Mouse (Mus musculus) G1E-ER4 (cell line): ENCODE data around the gene Umodl1. TPM values are rescaled to one million over a fixed set of nuclear protein-coding genes. Genes with fewer than 3 reads are reported as not detected.

ENCODE experiments used
- GATA1 ChIP-seq: IDR thresholded peaks from one replicate; pipeline ENCODE4 v1.8.0; 2012; ENCODE audit warnings: low read length, inconsistent platforms
- polyA plus RNA-seq: library from polyadenylated mRNA; stranded (reverse); fragments of >175 nt; gene quantifications from 2 replicates; pipeline ENCODE4 v1.2.3, GENCODE M21; 2012

Gene Umodl1
- polyA plus RNA-seq, 1 experiment, result not detected

DNA sequence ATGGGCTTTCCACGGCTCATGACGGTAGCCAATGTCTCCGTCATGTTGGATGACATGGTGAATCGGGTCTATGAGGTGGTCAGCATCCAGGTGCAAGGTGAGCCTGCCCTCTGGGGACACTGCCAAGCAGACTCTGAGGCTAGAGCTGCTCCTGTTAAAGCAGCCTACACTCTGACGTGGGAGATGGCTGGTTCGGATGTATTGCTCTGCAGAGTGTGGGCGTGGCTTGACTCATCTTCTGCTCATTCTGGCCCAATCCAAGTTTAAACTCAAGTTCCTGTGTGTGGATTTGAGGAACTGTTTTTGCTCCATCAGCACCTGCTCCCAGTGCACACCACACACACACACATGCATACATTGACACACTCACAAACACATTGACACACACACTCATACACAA lies 17.4 kb downstream of the Umodl1 start:
- no peak for TF ChIP-seq GATA1

DNA sequence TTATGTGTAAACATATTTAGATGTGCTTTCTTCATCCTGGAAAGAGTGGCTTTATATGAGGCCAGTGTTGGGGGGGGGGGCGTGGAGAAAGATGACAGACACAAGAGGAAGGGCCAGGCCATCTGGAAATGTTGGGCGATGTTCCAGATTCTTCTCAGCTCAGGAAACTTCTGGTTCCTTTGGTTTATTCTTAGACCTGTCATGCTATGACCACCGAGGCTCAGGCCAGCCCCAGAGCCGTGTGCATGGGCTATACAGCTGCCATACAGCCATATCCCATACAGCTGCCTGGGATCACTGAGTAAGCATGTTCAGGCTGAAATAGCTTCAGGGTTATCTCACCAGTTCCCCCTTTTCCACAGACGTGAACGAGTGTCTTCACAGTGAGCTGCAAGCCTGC lies 18.9 kb downstream of the Umodl1 start:
- TF ChIP-seq GATA1, result no peak

DNA sequence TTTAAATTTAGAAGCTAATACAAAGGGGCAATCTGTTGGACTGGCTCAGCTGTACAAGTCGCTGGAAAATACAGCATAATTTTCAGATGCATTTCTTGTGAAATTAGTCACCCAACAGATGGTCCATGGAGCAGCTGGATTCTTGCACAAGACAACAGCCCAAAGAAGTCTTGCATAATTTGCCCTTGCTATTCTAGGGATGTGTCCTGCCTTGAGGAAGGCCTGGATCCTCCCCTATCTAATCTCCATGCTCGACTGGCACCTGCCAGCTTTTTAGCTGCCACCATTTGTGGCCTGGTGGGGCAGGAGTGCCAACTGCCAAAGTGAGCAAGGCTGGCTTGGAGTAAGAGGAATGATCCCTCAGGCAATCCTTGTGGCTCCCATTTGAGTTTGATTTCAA lies 22.9 kb downstream of the Umodl1 start:
- TF ChIP-seq GATA1, result no peak

DNA sequence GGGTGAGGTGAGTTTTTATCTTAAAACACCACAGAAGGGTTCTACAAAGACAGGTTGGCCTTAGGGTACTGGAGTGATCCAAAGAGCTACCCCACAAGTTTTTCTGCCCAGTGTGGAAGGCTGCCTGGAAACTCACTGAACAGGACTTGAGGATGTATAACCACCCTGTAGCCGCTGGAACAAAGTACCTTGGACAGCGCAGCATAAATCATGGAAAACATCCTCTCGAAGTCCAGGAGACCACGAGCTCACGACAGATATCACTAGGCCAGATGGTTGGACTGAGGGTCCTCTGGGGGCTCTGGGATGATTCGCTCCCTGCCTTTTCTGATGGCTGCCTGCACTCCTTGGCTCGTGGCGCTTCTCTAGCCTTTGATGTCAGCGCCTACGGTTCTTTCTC lies 24.1 kb downstream of the Umodl1 start:
- no peak for TF ChIP-seq GATA1

DNA sequence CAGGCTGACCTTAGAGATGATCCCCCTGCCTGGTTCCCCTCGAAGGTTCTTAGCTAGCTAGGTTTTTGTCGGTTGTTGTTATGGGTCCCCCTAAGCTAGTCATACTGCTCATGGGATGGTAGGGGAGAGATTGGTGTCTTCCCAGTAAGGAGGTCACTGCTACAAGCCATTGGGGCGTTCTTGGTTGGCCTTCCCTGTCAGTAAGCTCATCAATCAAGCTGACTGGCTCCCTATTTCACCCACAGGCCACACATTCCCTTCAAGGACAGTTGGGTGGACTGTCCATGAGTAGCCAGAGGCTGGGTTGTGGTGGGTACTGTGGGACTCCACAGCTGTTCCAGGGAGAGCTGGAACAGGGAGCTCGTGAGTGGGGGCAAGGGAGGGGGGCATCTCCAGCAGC lies 29.1 kb downstream of the Umodl1 start:
- no peak for TF ChIP-seq GATA1

DNA sequence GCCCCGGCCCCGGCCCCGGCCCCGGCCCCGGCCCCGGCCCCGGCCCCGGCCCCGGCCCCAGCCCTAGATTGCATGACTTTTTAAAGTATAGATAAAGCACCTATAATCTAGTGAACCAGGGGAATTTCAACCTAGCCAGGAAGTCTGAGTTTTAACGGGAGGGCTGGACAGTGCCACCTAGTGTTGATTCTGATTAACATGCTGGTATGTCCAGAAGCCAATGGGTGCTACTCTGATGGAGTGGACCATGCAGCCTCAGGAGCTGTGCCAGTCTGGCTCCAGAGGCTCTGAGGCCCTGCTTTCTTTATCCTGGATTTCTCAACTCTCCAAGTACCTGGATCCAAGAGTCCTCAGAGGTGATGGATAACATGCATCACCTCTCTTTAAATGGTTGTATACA lies 35.8 kb downstream of the Umodl1 start:
- no peak for TF ChIP-seq GATA1

DNA sequence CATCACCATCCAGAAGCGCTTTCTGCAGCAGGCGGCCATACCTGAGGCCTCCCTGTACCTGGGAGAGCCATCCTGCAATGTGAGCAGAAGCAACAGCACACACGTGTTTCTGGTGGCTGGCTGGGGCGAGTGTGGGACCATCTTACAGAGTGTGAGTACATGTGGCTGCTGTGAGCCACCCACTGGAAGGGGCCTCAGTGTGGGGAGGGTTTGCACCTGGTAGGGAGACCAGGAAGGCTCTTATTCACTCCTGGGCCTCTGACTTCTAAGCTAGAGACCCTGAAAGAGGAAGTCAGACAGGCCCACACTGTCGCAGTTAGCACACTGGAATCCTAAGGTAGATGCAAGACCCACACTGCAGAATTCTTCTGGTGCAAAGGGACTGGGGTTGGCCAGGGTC lies 41.9 kb downstream of the Umodl1 start:
- TF ChIP-seq GATA1, result no peak

DNA sequence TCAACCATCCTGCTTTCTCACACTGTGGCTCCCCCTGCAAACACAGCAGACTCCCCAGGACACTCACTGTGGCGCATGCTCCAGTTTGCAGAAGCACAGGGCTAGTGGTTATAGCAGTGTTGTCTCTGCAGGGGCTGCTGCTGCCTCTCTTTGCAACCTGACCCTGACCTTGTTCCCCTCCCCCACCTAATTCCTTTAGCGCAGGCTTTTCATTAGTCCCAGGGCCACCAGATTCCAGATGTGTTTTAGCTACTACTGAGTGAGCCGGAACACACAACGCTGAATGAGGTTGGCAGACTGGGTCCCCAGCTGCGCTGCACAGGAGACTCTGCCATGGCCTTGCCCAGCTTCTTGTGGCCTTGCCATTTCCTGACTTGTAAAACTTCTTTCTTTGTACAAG lies 46.5 kb downstream of the Umodl1 start:
- no peak for TF ChIP-seq GATA1

DNA sequence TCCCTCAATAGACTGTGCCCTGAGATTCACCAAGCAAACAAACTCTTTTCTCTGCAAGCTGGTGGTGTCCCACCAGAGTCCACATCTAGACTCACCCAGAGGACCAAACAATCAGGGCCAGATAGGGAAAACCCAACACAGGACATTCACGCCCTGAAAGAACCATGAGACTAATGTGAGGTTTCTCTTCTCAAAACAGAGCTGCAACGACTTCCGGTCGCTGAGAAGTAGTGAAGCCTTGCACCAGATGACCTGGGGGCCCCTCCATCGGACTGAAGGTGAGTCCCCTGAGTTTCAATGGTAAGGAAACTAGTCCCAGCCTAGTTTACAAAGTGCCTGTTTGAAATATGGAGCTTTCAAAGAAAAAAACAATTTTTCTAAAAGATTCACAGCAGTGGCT lies 48.2 kb downstream of the Umodl1 start:
- no peak for TF ChIP-seq GATA1

DNA sequence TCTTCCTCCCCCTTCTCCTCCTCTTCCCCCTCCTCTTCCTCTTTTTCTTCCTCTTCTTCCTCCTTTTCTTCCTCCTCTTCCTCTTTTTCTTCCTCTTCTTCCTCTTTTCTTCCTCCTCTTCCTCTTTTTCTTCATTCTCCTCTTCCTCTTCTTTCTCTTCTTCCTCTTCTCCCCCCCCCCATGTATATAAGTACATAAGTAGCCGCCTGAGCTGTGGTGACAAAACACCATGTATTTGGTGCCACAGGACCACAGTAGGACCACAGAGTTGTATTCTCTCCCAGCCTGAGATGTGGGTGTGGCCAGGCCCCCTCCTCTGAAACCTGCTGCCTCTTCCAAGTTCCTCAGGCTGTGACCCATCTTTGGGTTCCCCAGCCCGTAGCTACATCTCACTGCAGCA lies 50.8 kb downstream of the Umodl1 start:
- TF ChIP-seq GATA1, result no peak

DNA sequence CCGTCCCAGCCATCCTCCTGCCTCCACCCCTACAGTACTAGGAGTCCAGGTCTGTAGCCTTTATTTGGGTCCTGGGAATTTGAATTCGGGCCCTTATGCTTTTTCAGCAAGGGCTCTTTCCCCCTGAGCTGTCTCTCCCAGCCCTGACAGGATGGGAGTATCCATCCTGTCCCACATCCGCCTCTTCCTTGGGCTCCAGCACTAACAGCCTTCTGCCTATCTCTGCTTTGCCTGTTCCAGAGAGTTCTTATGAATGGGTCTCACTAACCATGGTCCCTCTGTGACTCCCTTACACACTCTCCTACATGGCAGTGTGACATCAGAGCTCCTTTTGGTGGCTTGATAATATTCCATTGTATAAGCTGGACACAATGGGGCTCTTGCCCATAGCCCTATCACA lies 52.9 kb downstream of the Umodl1 start:
- no peak for TF ChIP-seq GATA1

DNA sequence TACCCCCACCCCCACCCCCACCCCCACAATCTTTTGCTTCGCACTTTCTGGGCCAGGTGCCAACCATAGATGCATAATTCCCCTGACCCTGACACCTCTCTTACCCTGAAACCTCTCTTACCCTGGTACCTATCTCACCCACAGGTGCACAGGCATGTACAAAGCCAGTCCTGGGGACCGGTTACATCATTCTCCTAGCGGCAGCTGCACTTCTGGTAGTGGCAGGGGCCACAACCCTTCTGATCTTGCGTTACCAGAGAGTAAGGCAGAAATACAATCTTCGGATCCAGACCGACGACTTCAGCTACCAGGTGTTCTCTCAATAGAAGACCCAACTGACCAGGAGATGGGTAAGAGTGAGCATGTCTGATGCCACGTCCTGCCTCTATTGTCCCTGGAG lies 54.0 kb downstream of the Umodl1 start:
- TF ChIP-seq GATA1, result no peak

DNA sequence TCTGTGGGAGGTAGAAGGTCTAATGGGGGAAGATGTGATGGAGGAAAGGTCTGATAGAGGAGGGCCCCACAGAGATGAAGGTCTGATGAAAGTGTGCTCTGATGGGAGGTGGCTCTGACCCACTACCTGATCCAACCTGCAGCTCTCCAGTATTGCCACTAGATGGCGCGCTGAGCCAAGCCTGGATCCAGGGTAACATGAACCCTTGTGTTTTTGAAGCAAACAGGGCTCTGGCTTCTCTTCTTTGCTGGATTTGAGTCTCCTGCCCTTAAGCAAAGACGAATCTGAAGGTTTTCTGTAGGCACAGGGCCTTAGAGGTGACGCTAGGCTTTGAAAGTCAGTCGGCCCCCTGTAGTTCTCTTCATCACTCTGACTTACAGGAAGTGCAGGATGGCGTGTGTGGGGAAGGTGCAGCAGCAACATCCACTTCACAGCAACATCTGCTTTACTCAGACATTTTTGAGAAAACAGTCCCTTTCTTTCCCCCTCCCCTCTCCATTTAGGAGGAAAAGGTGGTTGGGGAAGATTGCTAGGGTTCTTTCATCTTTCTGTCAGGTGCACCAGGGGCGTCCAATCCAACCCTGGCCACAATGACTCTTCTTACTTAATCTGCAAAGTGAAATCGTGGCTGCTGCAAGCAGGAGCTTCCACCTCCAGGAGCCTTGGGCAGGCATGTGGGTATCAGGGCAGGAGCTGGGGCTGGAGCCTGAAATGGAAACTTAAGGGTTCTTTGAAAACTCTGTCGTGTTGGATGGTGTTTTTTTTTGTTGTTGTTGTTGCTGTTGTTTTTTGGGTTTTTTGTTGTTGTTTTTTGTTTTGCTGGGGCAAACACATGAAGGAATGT lies 57.3 kb downstream of the Umodl1 start:
- no peak for TF ChIP-seq GATA1

DNA sequence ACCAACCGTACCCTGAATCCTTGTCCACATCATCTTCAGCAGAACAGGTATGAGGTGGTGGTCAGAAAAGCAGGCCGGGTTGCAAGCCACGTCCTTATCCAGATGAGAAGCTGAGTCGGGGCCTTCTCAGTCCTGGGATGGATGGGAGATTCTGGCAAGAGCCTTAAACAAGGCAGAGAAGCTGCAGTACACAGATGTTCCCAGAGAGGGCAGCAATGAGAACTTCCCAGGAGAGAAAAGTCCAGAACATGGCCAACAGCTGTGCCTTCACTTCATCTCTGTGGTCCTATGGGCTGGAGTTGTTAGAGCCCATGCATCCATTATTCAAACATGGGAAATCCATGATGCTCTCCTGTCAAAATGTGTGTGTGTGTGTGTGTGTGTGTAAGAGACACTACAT lies 63.8 kb downstream of the Umodl1 start:
- no peak for TF ChIP-seq GATA1

DNA sequence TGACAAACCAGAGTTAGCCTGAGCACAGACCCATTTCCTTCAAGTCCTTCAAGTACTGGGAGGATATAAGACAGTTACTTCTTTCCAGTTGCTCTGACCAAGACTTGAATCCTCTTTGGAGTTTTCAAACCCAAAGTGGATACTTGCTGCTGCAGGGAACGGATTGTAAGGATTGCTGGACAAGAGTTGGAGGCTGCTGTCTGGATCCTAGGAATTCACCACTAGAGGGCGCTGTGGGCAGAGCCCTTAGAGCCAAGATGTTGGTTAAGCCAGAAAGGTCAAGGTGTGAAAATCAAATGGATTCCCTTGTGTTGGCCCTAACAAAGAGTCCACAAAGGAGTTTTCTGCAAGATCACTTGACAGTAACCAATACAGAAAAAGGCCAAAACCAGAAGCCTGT lies 65.1 kb downstream of the Umodl1 start:
- no peak for TF ChIP-seq GATA1

DNA sequence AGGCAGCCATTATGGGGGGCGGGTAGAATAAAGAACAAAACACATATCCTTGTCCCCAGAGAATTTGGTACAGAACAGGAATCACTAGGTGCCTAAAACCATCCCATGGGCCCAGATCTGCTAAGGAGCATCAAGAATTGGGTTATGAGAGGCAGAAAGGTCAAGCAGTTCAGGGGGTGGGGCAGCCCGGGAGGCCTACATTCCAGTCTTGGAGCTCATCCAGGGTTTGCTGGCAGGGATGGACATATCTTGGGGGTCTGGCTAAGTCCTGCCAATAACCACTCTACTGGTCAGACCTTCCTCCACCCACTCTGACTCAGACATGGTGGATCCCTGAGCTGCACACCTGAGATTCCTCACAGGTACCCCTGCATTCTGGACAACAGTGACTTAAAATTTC lies 65.6 kb downstream of the Umodl1 start:
- no peak for TF ChIP-seq GATA1

DNA sequence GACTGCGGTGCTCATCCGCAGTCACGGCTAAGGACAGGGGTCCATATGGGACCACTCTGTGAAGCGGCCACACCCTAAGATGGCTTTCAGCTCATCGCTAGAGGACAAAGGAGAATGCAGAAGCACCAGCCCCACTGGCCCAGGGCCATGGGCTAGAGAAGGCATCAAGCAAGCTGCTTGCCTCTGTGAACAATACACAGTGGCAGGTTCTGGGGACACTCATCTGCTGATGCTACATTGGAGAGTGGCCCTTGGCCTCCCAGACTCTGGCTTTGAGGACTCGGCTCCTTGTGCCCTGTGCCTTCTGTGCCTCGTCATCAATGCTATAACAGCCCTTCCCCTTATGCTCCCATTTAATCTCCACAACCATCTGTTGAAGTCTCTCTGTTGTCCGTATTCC lies 66.8 kb downstream of the Umodl1 start:
- TF ChIP-seq GATA1, result no peak
